Mouse (Mus musculus) gastrocnemius, adult 8-10 months (tissue): ENCODE measurements around the gene Tigd3. TPM values are rescaled to one million over a fixed set of nuclear protein-coding genes. Genes with fewer than 3 reads are reported as not detected.

Experiments
- DNase-seq, 2 experiments: peaks; one replicate each; pipeline ENCODE4 v3.0.0; 2022; ENCODE audit warnings: low spot score in 2 of 2
- total RNA-seq, 4 experiments: library from RNA; stranded (reverse); gene quantifications; 2 replicates each; pipeline ENCODE4 v1.2.4; 2022

The Tigd3 gene
- total RNA-seq, result under 1 TPM; 0.12 to 0.34 (median 0.26) TPM

- peak; percentile 83 to 86 for DNase-seq
Measured at GRCm38 (mm10) chr19:5894002-5894678, at the start of gene Tigd3. Gene Tigd3, minus strand, starts transcription at chr19:5894149.

DNA sequence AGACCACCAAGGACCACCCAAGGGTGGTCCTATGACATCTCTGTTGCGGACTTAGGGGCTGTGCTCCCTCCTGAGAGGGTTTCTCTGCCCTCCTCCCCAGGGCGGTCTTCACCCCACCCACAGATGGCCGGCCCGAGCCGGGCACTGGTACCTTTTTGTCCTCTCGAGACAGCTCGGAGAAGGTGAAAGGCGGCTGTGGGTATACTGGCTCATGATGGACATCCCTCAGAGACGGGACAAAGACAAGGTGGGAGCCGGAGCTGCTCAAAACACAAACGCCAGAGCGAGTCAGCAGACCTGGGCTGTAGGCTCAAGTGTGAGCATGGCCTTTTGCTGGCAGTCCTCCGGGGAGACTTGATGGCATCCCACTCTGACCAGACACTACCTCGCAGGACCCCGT, 49.5 kb upstream of the Tigd3 start:
- no peak for DNase-seq

- peak in 1 of 2 experiments; percentile 53 for DNase-seq
Measured at GRCm38 (mm10) chr19:5942581-5942980, 48.6 kb upstream of the Tigd3 start.

DNA sequence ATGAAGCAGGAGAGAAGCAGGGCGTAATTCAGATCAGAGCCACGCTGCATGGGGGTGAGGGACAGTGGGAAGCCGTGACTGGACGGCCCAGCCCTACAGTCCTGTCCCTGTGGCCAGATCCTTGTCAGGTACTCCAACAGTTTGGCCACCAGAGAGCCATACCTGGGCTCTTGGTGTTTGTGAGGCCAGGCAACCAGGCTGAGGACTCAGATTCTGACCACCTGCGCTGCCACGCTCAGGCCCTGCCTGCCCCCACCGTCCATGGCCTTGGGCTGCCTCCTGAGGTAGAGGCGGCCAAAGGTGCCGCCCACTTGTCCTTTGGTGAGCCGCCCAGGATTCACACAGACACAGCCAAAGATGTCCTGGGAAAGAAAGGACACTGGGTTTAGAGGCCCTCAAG, 46.7 kb upstream of the Tigd3 start:
- DNase-seq, result peak in 1 of 2 experiments; percentile 54

GRCm38 (mm10) chr19:5940173-5940572, 46.2 kb upstream of the Tigd3 start:
- peak; percentile 92 to 94 for DNase-seq

GRCm38 (mm10) chr19:5939715-5940114, 45.8 kb upstream of the Tigd3 start:
- DNase-seq, result no peak

DNA sequence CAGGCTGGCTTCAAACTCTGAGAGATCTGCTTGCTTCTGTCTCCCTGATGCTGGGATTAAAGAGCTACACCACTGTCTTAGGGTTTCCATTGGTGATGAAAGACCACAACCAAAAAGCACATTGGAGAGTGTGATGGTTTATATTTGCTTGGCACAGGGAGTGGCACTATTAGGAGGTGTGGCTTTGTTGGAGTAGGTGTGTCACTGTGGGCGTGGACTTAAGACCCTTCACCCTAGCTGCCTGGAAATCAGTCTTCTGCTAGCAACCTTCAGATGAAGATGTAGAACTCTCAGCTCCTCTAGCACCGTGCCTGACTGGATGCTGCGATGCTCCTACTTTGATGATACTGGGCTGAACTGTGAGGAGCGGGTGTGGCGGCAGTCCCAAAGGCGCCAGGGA, 44.6 kb upstream of the Tigd3 start:
- DNase-seq, result no peak

GRCm38 (mm10) chr19:5937836-5938406, 44.0 kb upstream of the Tigd3 start:
- no peak for DNase-seq

DNA sequence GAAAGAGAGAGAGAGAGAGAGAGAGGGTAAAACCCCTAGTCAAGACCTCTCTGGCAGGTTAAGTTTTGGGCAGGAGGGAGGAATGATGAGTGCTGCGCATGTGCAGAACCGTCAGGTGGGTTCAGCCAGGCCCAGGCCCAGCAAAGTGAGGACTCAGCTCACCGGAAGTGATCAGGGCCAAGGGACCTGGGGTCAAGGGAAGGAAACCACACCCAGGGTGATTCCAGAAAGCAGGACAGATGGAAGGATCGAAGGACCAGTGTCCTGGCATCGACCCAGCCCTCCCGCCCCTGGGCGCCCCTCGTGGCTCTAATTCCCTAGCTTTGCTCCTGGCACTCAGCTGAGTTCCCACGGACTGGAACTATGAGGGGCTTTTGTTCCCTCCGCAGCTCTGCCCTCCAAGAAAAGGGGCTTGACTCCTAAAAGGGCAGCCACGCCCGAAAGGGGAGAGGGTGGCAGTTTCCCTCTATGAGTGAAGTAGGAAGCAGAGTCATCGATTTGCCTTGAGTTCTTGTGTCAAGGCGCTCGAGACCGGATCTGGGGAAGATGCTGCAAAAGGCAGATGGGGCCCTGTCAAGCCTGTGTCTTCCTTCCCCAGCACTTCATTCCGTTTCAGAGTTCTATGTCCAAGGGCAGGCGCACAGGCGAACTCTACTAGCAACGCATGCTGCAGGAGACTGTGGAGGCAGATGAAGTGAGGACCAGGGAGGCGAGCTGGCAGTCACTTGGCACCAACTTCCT, 43.3 kb upstream of the Tigd3 start:
- no peak for DNase-seq

- DNase-seq, result no peak
Measured at GRCm38 (mm10) chr19:5935691-5936090, 41.7 kb upstream of the Tigd3 start.

GRCm38 (mm10) chr19:5935266-5935665, 41.3 kb upstream of the Tigd3 start:
- DNase-seq, result no peak

DNA sequence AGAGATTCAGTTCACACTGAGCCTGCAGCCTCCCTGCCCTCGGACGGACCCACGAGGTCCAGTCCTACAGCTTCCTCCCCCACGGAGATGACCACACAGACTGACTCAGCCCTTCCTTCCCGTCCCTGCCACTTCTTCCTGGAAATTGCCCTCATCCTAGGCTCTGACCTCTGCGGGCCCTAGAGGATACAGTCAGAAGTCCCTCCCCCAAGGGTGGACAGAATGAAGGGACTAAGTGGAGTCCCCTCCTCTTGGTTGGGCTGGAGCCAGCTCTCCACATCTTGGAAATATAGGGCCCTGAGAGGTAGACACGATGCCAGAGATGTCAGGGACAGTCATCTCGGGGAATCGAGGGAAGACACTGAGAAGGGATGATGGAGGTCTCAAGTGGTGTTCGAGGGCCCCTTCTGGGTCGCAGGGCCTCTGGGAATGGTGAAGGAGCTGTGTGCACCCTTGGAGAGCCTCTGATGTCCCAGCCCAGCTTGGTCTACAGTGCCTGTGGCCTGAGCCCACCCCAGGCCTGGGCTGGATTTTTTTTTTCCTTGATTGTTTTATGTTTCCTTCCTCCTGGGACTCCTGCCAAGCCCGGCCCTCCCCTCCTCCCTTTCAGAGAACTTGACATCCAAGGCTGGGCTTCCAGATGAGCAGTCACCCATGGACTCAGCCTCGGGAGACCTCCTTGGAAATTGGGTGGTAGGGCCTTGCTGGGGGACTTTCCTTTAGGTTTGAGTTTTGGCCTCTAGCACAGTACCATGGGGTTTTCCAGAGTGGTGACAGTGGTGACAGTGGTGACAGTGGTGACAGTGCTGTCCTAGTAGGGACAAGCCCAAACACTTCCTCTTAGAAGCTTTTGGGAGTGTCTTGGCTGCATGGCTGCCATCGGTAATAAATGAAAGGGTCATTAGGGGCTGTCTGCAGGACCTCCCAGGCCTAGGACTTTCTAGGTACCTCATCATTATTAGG, 36.0 kb upstream of the Tigd3 start:
- no peak for DNase-seq

DNA sequence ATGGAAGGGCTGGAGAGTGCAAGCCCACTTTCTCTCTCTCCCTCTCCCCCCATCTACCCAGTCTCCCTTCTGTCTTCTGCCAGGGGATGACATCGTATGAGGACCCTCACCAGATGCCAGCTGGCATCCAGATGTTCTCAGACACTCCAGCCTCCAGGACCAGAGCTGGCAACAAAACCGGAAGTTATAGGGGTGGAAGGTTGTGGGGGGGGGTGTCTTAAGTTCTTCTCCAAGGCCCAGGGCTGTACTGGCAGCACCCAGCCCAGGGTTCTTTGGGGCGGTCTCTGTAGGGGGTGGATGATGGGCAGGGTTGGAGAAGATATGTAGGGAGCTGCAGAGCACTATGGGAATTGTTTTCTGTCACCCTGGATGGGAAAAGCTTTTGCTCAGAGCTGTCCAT, 34.6 kb upstream of the Tigd3 start:
- no peak for DNase-seq

DNA sequence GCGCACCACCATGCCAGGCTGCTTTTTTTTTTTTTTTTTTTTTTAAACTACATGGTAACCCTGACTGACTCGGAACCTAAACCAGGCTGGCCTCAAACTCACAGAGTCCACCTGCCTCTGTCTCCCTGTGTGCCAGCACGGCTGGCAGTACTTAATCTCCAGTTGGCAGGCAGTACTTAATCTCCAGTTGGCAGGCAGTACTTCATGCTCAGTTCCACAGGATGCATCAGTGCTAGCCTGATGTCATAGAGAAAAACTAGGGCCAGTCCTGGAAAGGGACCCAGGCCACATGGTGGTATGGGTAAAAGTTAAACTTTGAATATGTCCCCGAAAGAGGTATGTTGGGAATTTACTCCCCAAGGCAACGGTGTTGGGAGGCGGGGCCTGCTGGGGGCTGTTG, 34.2 kb upstream of the Tigd3 start:
- DNase-seq, result peak in 1 of 2 experiments; percentile 42

- no peak for DNase-seq
Measured at GRCm38 (mm10) chr19:5927532-5927931, 33.6 kb upstream of the Tigd3 start.

DNA sequence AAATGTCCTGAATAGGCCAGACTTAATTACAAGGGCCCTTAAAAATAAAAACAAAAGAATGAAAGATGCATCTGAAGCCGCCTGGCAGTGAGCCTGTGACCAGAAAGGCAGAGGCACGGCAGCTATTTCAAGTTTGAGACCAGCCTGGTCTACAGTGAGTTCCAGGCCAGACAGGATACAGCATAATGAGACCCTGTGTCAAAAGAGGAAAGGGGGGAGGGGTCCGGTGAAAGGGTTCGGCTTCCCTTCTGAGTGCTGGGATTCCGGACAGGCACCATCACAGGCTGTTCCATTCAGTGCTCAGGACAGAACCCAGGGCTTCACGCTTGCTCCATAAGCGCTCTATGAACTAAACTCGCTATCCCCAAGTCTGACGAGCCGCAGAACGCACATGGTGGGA, 33.1 kb upstream of the Tigd3 start:
- no peak for DNase-seq

DNA sequence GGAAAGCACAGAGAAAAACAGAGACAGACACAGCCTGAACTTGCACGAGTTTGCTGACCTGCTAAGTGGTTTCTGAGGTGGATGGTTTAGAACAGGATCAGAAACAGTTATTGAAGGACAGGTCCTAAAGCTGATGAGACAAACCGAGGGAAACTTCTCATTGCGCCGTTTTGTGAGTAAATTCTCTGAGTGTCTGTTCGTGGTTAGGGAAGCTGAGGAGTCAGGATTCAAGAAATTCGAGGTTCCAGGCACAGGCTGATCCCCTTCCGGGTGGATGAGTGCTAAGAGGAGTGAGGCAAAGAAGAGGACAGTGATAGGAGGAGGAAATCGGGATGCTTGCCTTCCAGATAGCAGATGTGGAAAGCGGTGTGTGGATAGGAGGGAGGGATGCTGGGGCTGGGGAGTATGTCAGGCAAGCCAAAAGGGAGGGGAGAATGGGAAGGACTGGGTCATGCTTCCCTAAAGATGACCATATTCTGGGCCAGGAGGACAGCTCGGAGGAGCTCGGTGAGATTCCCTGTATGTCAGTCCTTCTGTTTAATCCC, 31.4 kb upstream of the Tigd3 start:
- no peak for DNase-seq

DNA sequence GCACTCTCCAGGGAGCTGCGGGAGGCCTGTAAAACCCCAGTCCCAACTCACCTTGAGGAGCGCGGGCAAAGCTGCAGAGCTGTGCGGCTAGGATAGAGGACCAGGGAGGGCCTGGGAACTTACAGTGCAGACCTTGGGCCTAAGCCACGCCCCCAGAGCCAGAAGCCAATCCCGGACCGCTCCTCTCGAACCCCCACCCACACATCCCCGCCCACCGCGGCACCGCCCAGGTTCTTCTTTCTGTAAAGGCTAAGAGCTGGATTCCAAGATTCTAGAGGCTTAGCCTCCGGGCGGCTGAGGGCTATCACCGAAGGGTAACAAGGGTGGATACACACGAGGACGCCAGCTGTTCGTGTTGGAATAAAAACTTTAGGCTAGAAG, 30.8 kb upstream of the Tigd3 start, which contains the start of gene Cdc42ep2:
Cdc42ep2 (minus strand) TSS at position 104 of the 381 bp plus-strand sequence.
- peak; percentile 94 to 97 for DNase-seq

DNA sequence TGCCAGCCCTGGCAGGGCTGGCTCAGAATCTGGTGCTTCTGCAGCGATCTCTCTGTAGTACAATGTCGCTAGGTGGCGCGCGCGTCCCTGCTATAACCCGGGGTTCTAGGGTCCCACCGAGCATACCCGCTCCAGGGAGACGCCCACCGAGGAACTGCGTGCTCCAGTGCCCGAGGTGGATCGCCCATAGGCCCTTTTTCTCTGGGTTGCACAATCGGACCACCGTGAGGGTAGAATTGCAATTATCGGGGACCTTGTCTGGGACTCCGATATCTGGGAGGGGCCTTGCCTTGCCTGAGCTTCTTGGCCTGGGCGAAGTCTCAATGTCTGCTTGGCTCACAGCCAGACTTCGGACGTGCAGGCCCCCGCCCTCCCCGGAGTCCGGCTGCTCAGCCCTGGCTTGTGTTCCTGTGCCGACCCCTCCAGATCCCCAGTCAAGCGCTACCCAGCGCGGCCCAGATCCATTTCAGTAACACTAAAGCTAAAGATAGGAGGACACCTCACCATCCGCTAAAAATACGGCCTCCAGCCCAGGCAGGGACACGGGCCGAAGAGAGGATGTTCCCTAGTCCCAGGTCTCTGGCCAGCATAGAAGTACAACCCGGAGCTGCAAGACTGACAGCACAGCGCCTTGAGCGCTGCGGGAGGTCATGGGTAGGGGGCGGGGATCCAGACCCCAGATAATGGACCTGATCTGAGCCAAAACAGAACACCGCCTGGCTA, 30.2 kb upstream of the Tigd3 start:
- peak; percentile 89 to 92 for DNase-seq

DNA sequence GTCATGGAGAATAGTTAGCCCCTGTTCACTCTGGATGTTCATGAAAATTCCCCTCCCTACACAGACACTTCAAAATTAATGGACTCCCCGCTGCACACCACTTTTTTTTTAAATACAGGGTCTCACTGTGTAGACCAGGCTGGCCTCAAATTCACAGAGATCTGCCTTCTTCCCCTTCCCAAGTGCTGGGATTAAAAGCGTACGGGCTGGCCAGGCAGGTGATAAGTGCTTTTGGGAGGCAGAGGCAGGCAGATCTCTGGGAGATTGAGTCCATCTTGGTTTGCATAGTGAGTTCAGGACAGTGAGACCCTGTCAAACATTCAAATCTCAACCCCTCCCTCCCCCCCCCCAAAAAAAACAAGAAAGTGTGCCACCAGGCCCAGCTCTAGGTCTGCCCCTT, 29.0 kb upstream of the Tigd3 start:
- no peak for DNase-seq
